Comparison of ENCODE assay signal across 10 mouse cellular contexts in genomic region chr13:108329693-108330092, GRCm38 (mm10). TPM values are rescaled to one million over a fixed set of nuclear protein-coding genes. Genes with fewer than 3 reads are reported as not detected.
DNase-seq lines count a peak whose midpoint lies in the region; ATAC-seq and TF ChIP-seq lines count a peak whose summit lies in the region.
"Had no signal": no experiment of that assay in that cellular context is flagged by ENCODE, and none has a peak within 500 bp of the region (broad histone marks: within the 10 kb centered on the region; RNA-seq: fewer than 3 reads in every experiment).

No protein-coding gene starts in this region.

- no peaks in the 10 kb centered on the region for H3K27me3 ChIP-seq in limb, embryonic 14.5 days (ENCODE audit: control insufficient read depth, insufficient read depth, low read length)
- H3K27me3 ChIP-seq in limb, embryonic 10.5 days (ENCODE audit: low read depth, poor library complexity, severe bottlenecking): no peaks in the 10 kb centered on the region
- no peaks in the 10 kb centered on the region for H3K27me3 ChIP-seq in MEL (ENCODE audit: control insufficient read depth in 1 of 2, insufficient read depth in 2 of 2, low read length in 2 of 2)
- no peaks in the 10 kb centered on the region for H3K27me3 ChIP-seq in midbrain, postnatal 0 days (ENCODE audit: insufficient read depth, low read length)
- H3K27me3 ChIP-seq: hindbrain, embryonic 15.5 days had no signal

- peak; percentile 89 for TF ChIP-seq RAD21 in MEL (IDR thresholded peaks at IDR 0.05; ENCODE audit: low read depth, low read length)

- H3K4me2 ChIP-seq in limb, embryonic 14.5 days (replicated peaks; ENCODE audit: low read depth, low read length, severe bottlenecking): no peak overlapping the region
- no peak overlapping the region for H3K4me2 ChIP-seq in midbrain, postnatal 0 days (ENCODE audit: low read depth, low read length, poor library complexity, severe bottlenecking)
- H3K4me2 ChIP-seq: hindbrain, embryonic 15.5 days had no signal

- H3K4me3 ChIP-seq in limb, embryonic 14.5 days (replicated peaks; ENCODE audit: low read length): no peak overlapping the region
- no peak overlapping the region for H3K4me3 ChIP-seq in limb, embryonic 10.5 days
- no peak overlapping the region for H3K4me3 ChIP-seq in MEL (ENCODE audit: control insufficient read depth in 1 of 2, insufficient read depth in 1 of 2, low read depth in 2 of 2, low read length in 2 of 2)
- H3K4me3 ChIP-seq in midbrain, postnatal 0 days (ENCODE audit: low read depth, low read length): no peak overlapping the region
- H3K4me3 ChIP-seq: hindbrain, embryonic 15.5 days had no signal

- H3K36me3 ChIP-seq in limb, embryonic 14.5 days (ENCODE audit: control insufficient read depth, insufficient read depth, low read length): peaks cover 11% of the 10 kb centered on the region; the same call in 1 of the 2 replicates
- H3K36me3 ChIP-seq in limb, embryonic 10.5 days: peaks cover 56% of the 10 kb centered on the region
- peaks cover 3 to 4% of the 10 kb centered on the region in 2 experiments for H3K36me3 ChIP-seq in MEL (ENCODE audit: control insufficient read depth in 1 of 2, insufficient read depth in 2 of 2, low read length in 2 of 2)
- no peaks in the 10 kb centered on the region for H3K36me3 ChIP-seq in midbrain, postnatal 0 days (ENCODE audit: insufficient read depth, low read length)
- H3K36me3 ChIP-seq: hindbrain, embryonic 15.5 days had no signal

- TF ChIP-seq EP300 in MEL (IDR thresholded peaks at IDR 0.05; ENCODE audit: low read depth in 1 of 2, low read length in 2 of 2): no peak

- ATAC-seq in limb, embryonic 14.5 days (ENCODE audit: low FRiP score, low read depth): no peak
- peak; percentile 78 for ATAC-seq in common myeloid progenitor, adult 5-6 weeks (replicated peaks; ENCODE audit: low read depth, poor library complexity, severe bottlenecking)
- ATAC-seq in midbrain, postnatal 0 days (ENCODE audit: low FRiP score): no peak

- H3K79me2 ChIP-seq in MEL (ENCODE audit: control insufficient read depth, insufficient read depth, low read length, poor library complexity): peaks cover 3% of the 10 kb centered on the region; the same call in 1 of the 2 replicates

- DNase-seq in limb, embryonic 14.5 days (ENCODE audit: low spot score): peak; percentile 59
- no peak for DNase-seq in limb, embryonic 10.5 days (ENCODE audit: low spot score)
- DNase-seq in MEL (ENCODE audit: low read depth, low spot score): peak; percentile 70
- DNase-seq in midbrain, postnatal 0 days (ENCODE audit: low spot score): peak; percentile 30
- DNase-seq in gastrocnemius, adult 8-10 months (ENCODE audit: low spot score in 2 of 2): no peak
- DNase-seq in gastrocnemius, adult 18-20 months (ENCODE audit: low spot score): no peak
- DNase-seq in urinary bladder, postnatal 10 days (ENCODE audit: low spot score): no peak
- DNase-seq: cerebellum, adult 18-20 months had no signal

- H3K9me3 ChIP-seq in limb, embryonic 14.5 days (ENCODE audit: control insufficient read depth, low read length): no peaks in the 10 kb centered on the region
- no peaks in the 10 kb centered on the region for H3K9me3 ChIP-seq in limb, embryonic 10.5 days (replicated peaks)
- no peaks in the 10 kb centered on the region for H3K9me3 ChIP-seq in MEL (replicated peaks; ENCODE audit: insufficient read depth, low read length)
- no peaks in the 10 kb centered on the region for H3K9me3 ChIP-seq in midbrain, postnatal 0 days (ENCODE audit: low read length)
- H3K9me3 ChIP-seq: hindbrain, embryonic 15.5 days had no signal

- 64% methylated on average over 3 of the region's 3 CpGs for WGBS in limb, embryonic 14.5 days
- WGBS in limb, embryonic 10.5 days: 72% methylated on average over 3 of the region's 3 CpGs
- 66% methylated on average over 3 of the region's 3 CpGs for WGBS in midbrain, postnatal 0 days

- no peak for TF ChIP-seq POLR2A in limb, embryonic 14.5 days (IDR thresholded peaks at IDR 0.05; ENCODE audit: borderline replicate concordance, extremely low read depth, insufficient read depth, insufficient read length)
- TF ChIP-seq POLR2A in MEL (IDR thresholded peaks at IDR 0.05; ENCODE audit: control insufficient read depth in 1 of 2, insufficient read depth in 1 of 2, low read depth in 1 of 2, low read length in 2 of 2, poor library complexity in 1 of 2): no peak

- TF ChIP-seq CTCF in MEL (IDR thresholded peaks at IDR 0.05 in 2 of 3, conservative IDR thresholded peaks at IDR 0.05 in 1 of 3; ENCODE audit: control insufficient read depth in 1 of 3, insufficient read depth in 1 of 3, low read depth in 2 of 3, low read length in 3 of 3, poor library complexity in 1 of 3, severe bottlenecking in 1 of 3): peak; percentile 1 to 72 (median 36); a peak in 4 of 6 replicates
- peak; percentile 84 for TF ChIP-seq CTCF in midbrain, postnatal 0 days (IDR thresholded peaks at IDR 0.05)

- no peaks in the 10 kb centered on the region for H3K4me1 ChIP-seq in limb, embryonic 14.5 days (ENCODE audit: control insufficient read depth, insufficient read depth, low read length)
- peaks cover 1% of the 10 kb centered on the region for H3K4me1 ChIP-seq in limb, embryonic 10.5 days
- peaks cover 2 to 3% of the 10 kb centered on the region in 2 experiments; a peak in 2 of 4 replicates for H3K4me1 ChIP-seq in MEL (ENCODE audit: control insufficient read depth in 1 of 2, insufficient read depth in 2 of 2, low read length in 2 of 2)
- H3K4me1 ChIP-seq in midbrain, postnatal 0 days (ENCODE audit: insufficient read depth, low read length): no peaks in the 10 kb centered on the region
- H3K4me1 ChIP-seq: hindbrain, embryonic 15.5 days had no signal

- H3K9ac ChIP-seq in limb, embryonic 14.5 days (ENCODE audit: low read depth, low read length, severe bottlenecking): no peak overlapping the region
- H3K9ac ChIP-seq in MEL (ENCODE audit: control insufficient read depth, low read depth, low read length, poor library complexity, severe bottlenecking): no peak overlapping the region
- no peak overlapping the region for H3K9ac ChIP-seq in midbrain, postnatal 0 days (replicated peaks; ENCODE audit: low read length, poor library complexity, severe bottlenecking)
- H3K9ac ChIP-seq: hindbrain, embryonic 15.5 days had no signal

- no peak overlapping the region for H3K27ac ChIP-seq in limb, embryonic 14.5 days (replicated peaks; ENCODE audit: low read depth, low read length)
- no peak overlapping the region for H3K27ac ChIP-seq in limb, embryonic 10.5 days
- H3K27ac ChIP-seq in MEL (ENCODE audit: control insufficient read depth, low read depth, low read length): no peak overlapping the region
- H3K27ac ChIP-seq in midbrain, postnatal 0 days (ENCODE audit: low read depth, low read length): no peak overlapping the region
- H3K27ac ChIP-seq: hindbrain, embryonic 15.5 days had no signal

TF ChIP-seq in MEL, 35 proteins besides CTCF, POLR2A, EP300 and RAD21:
- TF ChIP-seq MYC (IDR thresholded peaks at IDR 0.05; ENCODE audit: low read depth, low read length) (no peak), SMC3 (IDR thresholded peaks at IDR 0.05; ENCODE audit: low read depth, low read length) (peak; percentile 73), BHLHE40 (IDR thresholded peaks at IDR 0.05; ENCODE audit: borderline replicate concordance, low read depth, low read length) (no peak), ZC3H11A (IDR thresholded peaks at IDR 0.05; ENCODE audit: low read depth, low read length) (peak; percentile 64), E2F4 (IDR thresholded peaks at IDR 0.05; ENCODE audit: borderline replicate concordance, low read depth, low read length) (no peak), ZNF384 (IDR thresholded peaks at IDR 0.05; ENCODE audit: low read depth, low read length) (peak; percentile 46; the same call in 1 of the 2 replicates)
TF ChIP-seq in MEL: peak in this region for 3.

RNA-seq across cellular contexts. Expression of gene Depdc1b, which starts 13.6 kb away (rescaled TPM):
- 6.0 and 6.4 TPM in 2 replicates for polyA plus RNA-seq in limb, embryonic 14.5 days (2012; rRNA removed)
- polyA plus RNA-seq in limb, embryonic 14.5 days (2014; fragmentation: Nextera tagmentation; extraction: Ambion mirVana): 6.1 and 7.1 TPM in 2 replicates
- polyA plus RNA-seq in limb, embryonic 10.5 days (2016; fragmentation: Nextera tagmentation; extraction: Ambion mirVana): 20.9 and 22.0 TPM in 2 replicates
- 25.3 and 28.6 TPM in 2 replicates for total RNA-seq in MEL (2012; rRNA removed)
- 10 to 100 TPM in 1 of 2 experiments, not detected in 1; 21.2 TPM for polyA plus RNA-seq in MEL (2012; ENCODE audit: insufficient read depth in 1 of 2, insufficient read length in 2 of 2, low read depth in 1 of 2, low replicate concordance in 2 of 2, missing spikeins in 1 of 2)
- 41.4 and 44.4 TPM in 2 replicates for total RNA-seq in common myeloid progenitor, adult 5-6 weeks (2017)
- 1.0 and 3.9 TPM in 2 replicates for total RNA-seq in midbrain, postnatal 0 days (2014; rRNA removed)
- polyA plus RNA-seq in midbrain, postnatal 0 days (2015; fragmentation: Nextera tagmentation; extraction: Ambion mirVana): 0.44 and 0.64 TPM in 2 replicates
- not detected for total RNA-seq in gastrocnemius, adult 8-10 months (2022)
- total RNA-seq in gastrocnemius, adult 18-20 months (2021): not detected

Comparison
In these comparisons a context has a peak if more than half of its experiments do, and no peak if none do; other contexts are left out.
1. DNase-seq: peak in limb, embryonic 14.5 days (single experiment), MEL (single experiment) and midbrain, postnatal 0 days (single experiment); none in limb, embryonic 10.5 days (single experiment), gastrocnemius, adult 8-10 months (0 of 2), gastrocnemius, adult 18-20 months (single experiment) and urinary bladder, postnatal 10 days (single experiment).